Mouse (Mus musculus): ENCODE data around the gene 2410131K14Rik.

The 2410131K14Rik gene

GRCm38 (mm10) chr5:118310389-118310788 lies 65.4 kb downstream of the 2410131K14Rik start:
- no peak for DNase-seq (ENCODE audit: low read depth, low spot score)

DNA sequence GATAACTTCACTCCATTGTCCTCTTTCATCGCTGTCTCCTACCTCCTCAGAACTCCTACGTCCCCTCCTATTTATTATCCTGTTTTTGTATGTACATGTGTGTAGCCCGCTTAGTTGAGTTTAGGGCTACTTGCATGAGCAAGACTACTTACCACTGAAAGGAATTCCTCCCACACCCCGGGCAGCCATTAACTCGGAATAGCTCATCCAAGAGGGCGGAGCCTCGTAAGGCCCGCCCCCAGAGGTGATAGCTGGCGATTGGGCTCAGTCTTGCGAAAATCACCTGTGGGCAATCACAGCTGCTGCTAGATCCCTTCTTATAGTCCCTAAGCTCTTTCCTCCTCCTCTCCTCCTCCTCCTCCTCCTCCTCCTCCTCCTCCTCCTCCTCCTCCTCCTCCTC lies 66.2 kb downstream of the 2410131K14Rik start:
- DNase-seq (ENCODE audit: low read depth, low spot score) = no peak

DNA sequence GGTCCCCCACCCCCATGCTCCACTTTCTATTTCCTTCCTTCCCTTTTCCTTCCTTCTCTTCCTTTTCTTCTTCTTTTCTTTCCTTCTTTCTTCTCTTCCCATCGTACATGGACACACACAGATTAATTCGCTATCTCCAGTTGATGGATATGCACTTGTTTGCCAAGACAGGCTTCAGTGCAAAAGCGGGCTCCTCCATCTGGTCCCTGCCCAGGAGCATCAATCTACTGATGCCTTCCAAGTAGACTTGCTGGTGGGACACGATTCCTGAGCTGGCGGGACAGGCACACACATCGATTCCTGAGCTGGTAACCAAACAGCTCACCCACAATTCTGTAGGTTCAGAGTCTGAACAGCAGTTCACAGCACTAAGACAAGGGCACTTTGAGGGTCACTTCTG lies 68.7 kb downstream of the 2410131K14Rik start:
- no peak for DNase-seq (ENCODE audit: low read depth, low spot score)
